Mouse (Mus musculus) MEL (cell line): ENCODE measurements around the gene Med12l. TPM values are rescaled to one million over a fixed set of nuclear protein-coding genes. Genes with fewer than 3 reads are reported as not detected.

Experiments used
- DNase-seq: peaks from one replicate; pipeline ENCODE4 v3.0.0; 2011; ENCODE audit warnings: low read depth, low spot score
- H3K27ac ChIP-seq: 2 replicates; pipeline ENCODE4 v1.5.1; 2012; ENCODE audit warnings: low read depth, mild to moderate bottlenecking, control low read depth, low read length, moderate library complexity; ENCODE audit not compliant: control insufficient read depth
- H3K27me3 ChIP-seq, 2 experiments: fragments of 150-350 bp in 1 of 2; sonication (generic) in 1 of 2; 2 replicates each; pipeline ENCODE4 v1.6.1; 2012; ENCODE audit warnings: low read length in 2 of 2, mild to moderate bottlenecking in 2 of 2, improper control_type of control experiment in 1 of 2, moderate library complexity in 1 of 2; ENCODE audit not compliant: insufficient read depth in 2 of 2, control insufficient read depth in 1 of 2
- H3K36me3 ChIP-seq, 2 experiments: 2 replicates each; pipeline ENCODE4 v1.6.1; 2012 to 2014; ENCODE audit warnings: low read length in 2 of 2, improper control_type of control experiment in 1 of 2, inconsistent platforms in 1 of 2, mild to moderate bottlenecking in 1 of 2; ENCODE audit not compliant: insufficient read depth in 2 of 2, control insufficient read depth in 1 of 2
- H3K4me1 ChIP-seq, 2 experiments: fragments of 150-350 bp in 1 of 2; sonication (generic) in 1 of 2; 2 replicates each; pipeline ENCODE4 v1.6.1; 2012; ENCODE audit warnings: low read length in 2 of 2, improper control_type of control experiment in 1 of 2, mild to moderate bottlenecking in 1 of 2; ENCODE audit not compliant: insufficient read depth in 2 of 2, control insufficient read depth in 1 of 2
- H3K4me3 ChIP-seq, 2 experiments: fragments of 150-350 bp in 1 of 2; sonication (generic) in 1 of 2; 2 replicates each; pipeline ENCODE4 v1.5.1; 2012; ENCODE audit warnings: low read depth in 2 of 2, low read length in 2 of 2, mild to moderate bottlenecking in 2 of 2, moderate library complexity in 2 of 2, control low read depth in 1 of 2, improper control_type of control experiment in 1 of 2; ENCODE audit not compliant: control insufficient read depth in 1 of 2, insufficient read depth in 1 of 2
- H3K79me2 ChIP-seq: 2 replicates; pipeline ENCODE4 v1.6.1; 2012; ENCODE audit warnings: mild to moderate bottlenecking, low read length, moderate library complexity; ENCODE audit not compliant: control insufficient read depth, poor library complexity, insufficient read depth
- H3K9ac ChIP-seq: 2 replicates; pipeline ENCODE4 v1.6.1; 2012; ENCODE audit warnings: low read depth, mild to moderate bottlenecking, control low read depth, low read length, moderate library complexity; ENCODE audit not compliant: control insufficient read depth, poor library complexity, severe bottlenecking
- H3K9me3 ChIP-seq: fragments of 150-350 bp; sonication (generic); replicated peaks from 2 replicates; pipeline ENCODE4 v1.6.1; 2012; ENCODE audit warnings: mild to moderate bottlenecking, low read length, improper control_type of control experiment, moderate library complexity; ENCODE audit not compliant: insufficient read depth
- CHD1 ChIP-seq: IDR thresholded peaks from 2 replicates; pipeline ENCODE4 v1.6.1; 2012; ENCODE audit warnings: low read depth, mild to moderate bottlenecking, inconsistent platforms, low read length, improper control_type of control experiment
- CHD2 ChIP-seq: IDR thresholded peaks from 2 replicates; pipeline ENCODE4 v1.6.1; 2011; ENCODE audit warnings: low read length, improper control_type of control experiment
- E2F4 ChIP-seq: IDR thresholded peaks from 2 replicates; pipeline ENCODE4 v1.6.1; 2011; ENCODE audit warnings: low read depth, low read length, improper control_type of control experiment, borderline replicate concordance
- ELF1 ChIP-seq: IDR thresholded peaks from 2 replicates; pipeline ENCODE4 v1.6.1; 2014; ENCODE audit warnings: low read depth, mild to moderate bottlenecking, inconsistent platforms, low read length, improper control_type of control experiment, moderate library complexity
- EP300 ChIP-seq, 2 experiments: IDR thresholded peaks; 2 replicates each; pipeline ENCODE4 v1.6.1; 2011; ENCODE audit warnings: improper control_type of control experiment in 2 of 2, low read length in 2 of 2, low read depth in 1 of 2, mild to moderate bottlenecking in 1 of 2
- GATA1 ChIP-seq: IDR thresholded peaks from 2 replicates; pipeline ENCODE4 v1.6.1; 2011; ENCODE audit warnings: low read depth, low read length, improper control_type of control experiment
- JUND ChIP-seq: IDR thresholded peaks from 2 replicates; pipeline ENCODE4 v1.6.1; 2011; ENCODE audit warnings: low read depth, mild to moderate bottlenecking, improper control_type of control experiment, low read length
- MAZ ChIP-seq: IDR thresholded peaks from 2 replicates; pipeline ENCODE4 v1.6.1; 2012; ENCODE audit warnings: low read depth, mild to moderate bottlenecking, inconsistent platforms, low read length, improper control_type of control experiment
- MEF2A ChIP-seq: IDR thresholded peaks from 2 replicates; pipeline ENCODE4 v1.6.1; 2014; ENCODE audit warnings: low read depth, mild to moderate bottlenecking, inconsistent platforms, low read length, improper control_type of control experiment; ENCODE audit not compliant: poor library complexity, insufficient replicate concordance, severe bottlenecking; ENCODE audit errors: extremely low read depth
- MXI1 ChIP-seq: IDR thresholded peaks from 2 replicates; pipeline ENCODE4 v1.6.1; 2011; ENCODE audit warnings: mild to moderate bottlenecking, low read depth, low read length, improper control_type of control experiment
- POLR2A ChIP-seq, 2 experiments: IDR thresholded peaks; 2 replicates each; pipeline ENCODE4 v1.6.1; 2011 to 2012; ENCODE audit warnings: low read length in 2 of 2, mild to moderate bottlenecking in 2 of 2, control low read depth in 1 of 2, improper control_type of control experiment in 1 of 2, low read depth in 1 of 2, moderate library complexity in 1 of 2; ENCODE audit not compliant: control insufficient read depth in 1 of 2, insufficient read depth in 1 of 2, poor library complexity in 1 of 2
- POLR2AphosphoS2 ChIP-seq: IDR thresholded peaks from 2 replicates; pipeline ENCODE4 v1.6.1; 2011; ENCODE audit warnings: low read length, improper control_type of control experiment
- RCOR1 ChIP-seq: IDR thresholded peaks from 2 replicates; pipeline ENCODE4 v1.6.1; 2012; ENCODE audit warnings: low read depth, mild to moderate bottlenecking, inconsistent platforms, low read length, improper control_type of control experiment
- SIN3A ChIP-seq: IDR thresholded peaks from 2 replicates; pipeline ENCODE4 v1.6.1; 2012; ENCODE audit warnings: low read length, improper control_type of control experiment, inconsistent platforms
- TAL1 ChIP-seq: IDR thresholded peaks from 2 replicates; pipeline ENCODE4 v1.6.1; 2012; ENCODE audit warnings: mild to moderate bottlenecking, inconsistent platforms, low read length, moderate library complexity, mixed read lengths
- ZC3H11A ChIP-seq: IDR thresholded peaks from 2 replicates; pipeline ENCODE4 v1.6.1; 2012; ENCODE audit warnings: low read depth, mild to moderate bottlenecking, inconsistent platforms, low read length, improper control_type of control experiment
- ZKSCAN1 ChIP-seq: IDR thresholded peaks from 2 replicates; pipeline ENCODE4 v1.6.1; 2012; ENCODE audit warnings: low read depth, mild to moderate bottlenecking, inconsistent platforms, low read length, improper control_type of control experiment, moderate library complexity
- polyA plus RNA-seq, 2 experiments: library from polyadenylated mRNA; stranded (reverse) in 1 of 2; unstranded in 1 of 2; fragments of >175 nt in 1 of 2; fragments of >200 nt in 1 of 2; gene quantifications; 2 replicates each; pipeline versions ENCODE4 v1.2.1 to v1.2.4; 2012; ENCODE audit warnings: low replicate concordance in 2 of 2, low read depth in 1 of 2; ENCODE audit not compliant: insufficient read length in 2 of 2, insufficient read depth in 1 of 2, missing spikeins in 1 of 2
- total RNA-seq: library from RNA; depleted of rRNA; stranded (reverse); fragments of 300-350 nt; gene quantifications from 2 replicates; pipeline ENCODE4 v1.2.3, GENCODE M21; 2012

The Med12l gene
- total and polyA plus RNA-seq, 3 experiments = 0.03 TPM; not detected in 2

DNA sequence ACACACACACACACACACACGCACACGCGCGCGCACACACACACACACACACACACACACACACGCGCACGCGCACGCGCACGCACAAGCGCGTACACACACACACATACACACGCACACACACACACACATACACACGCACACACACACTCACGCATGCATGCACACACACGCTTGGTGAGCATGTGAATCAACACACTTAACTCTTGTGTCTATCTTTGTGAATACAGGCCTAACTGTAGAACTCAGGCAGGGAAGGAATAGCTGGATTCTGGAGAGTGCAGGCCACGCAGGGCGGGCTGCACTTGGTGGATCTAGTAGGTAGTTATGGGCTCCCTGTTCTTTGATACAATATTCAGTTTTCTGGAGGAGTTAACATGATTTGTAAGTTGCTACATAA, 123.1 kb downstream of the Med12l start:
- TF ChIP-seq ZKSCAN1 (no peak), MEF2A (no peak), MAZ (no peak), POLR2AphosphoS2 (no peak), E2F4 (no peak), SIN3A (no peak), TAL1 (no peak), ELF1 (no peak), POLR2A (IDR thresholded peaks at IDR 0.05; ENCODE audit: control insufficient read depth in 1 of 2, insufficient read depth in 1 of 2, low read depth in 1 of 2, low read length in 2 of 2, poor library complexity in 1 of 2) (no peak), CHD2 (no peak), CHD1 (no peak), RCOR1 (no peak), GATA1 (no peak), EP300 (IDR thresholded peaks at IDR 0.05; ENCODE audit: low read depth in 1 of 2, low read length in 2 of 2) (no peak)
- Histone ChIP-seq H3K4me1 (peaks cover 0 to 30% of the 10 kb centered on the region in 2 experiments; a peak in 3 of 4 replicates), H3K79me2 (no peaks in the 10 kb centered on the region), H3K9me3 (no peaks in the 10 kb centered on the region), H3K27ac (no peak overlapping the region), H3K9ac (no peak overlapping the region), H3K36me3 (peaks cover 0 to 36% of the 10 kb centered on the region in 2 experiments; a peak in 2 of 4 replicates), H3K4me3 (no peak overlapping the region), H3K27me3 (no peaks in the 10 kb centered on the region)
- DNase-seq = no peak

DNA sequence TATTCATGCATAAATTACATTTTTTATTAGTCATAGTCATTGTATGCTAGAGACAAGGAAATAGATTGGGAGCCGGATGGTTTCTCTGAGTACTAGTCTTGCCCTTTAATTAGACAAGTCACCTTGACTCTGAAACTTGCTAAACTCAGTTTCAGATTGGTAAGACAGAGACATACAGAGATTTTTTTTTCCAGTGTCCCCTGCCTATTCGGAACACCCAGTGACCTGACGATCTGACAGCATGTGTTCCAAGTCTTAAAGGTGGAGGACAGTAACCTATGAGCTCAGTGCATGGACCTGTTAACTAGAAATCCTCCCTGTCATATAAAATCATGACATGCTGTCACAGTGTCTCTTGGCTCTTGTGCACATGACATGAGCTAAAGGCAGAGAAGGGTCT, 123.9 kb downstream of the Med12l start:
- no peaks in the 10 kb centered on the region for H3K9me3 ChIP-seq
- no peak for DNase-seq
- TF ChIP-seq JUND (no peak), SIN3A (no peak), ZKSCAN1 (no peak), ZC3H11A (no peak), POLR2AphosphoS2 (no peak), E2F4 (no peak), MAZ (no peak), POLR2A (IDR thresholded peaks at IDR 0.05; ENCODE audit: control insufficient read depth in 1 of 2, insufficient read depth in 1 of 2, low read depth in 1 of 2, low read length in 2 of 2, poor library complexity in 1 of 2) (no peak), ELF1 (no peak), MXI1 (no peak)
- no peaks in the 10 kb centered on the region for H3K79me2 ChIP-seq
- no peak overlapping the region for H3K9ac ChIP-seq
- H3K36me3 ChIP-seq = peaks cover 0 to 41% of the 10 kb centered on the region in 2 experiments; a peak in 2 of 4 replicates
- no peak overlapping the region for H3K4me3 ChIP-seq
- H3K27me3 ChIP-seq = no peaks in the 10 kb centered on the region
- H3K4me1 ChIP-seq = peaks cover 0 to 35% of the 10 kb centered on the region in 2 experiments; a peak in 3 of 4 replicates
- no peak overlapping the region for H3K27ac ChIP-seq
